Mouse (Mus musculus) regulatory T cell (primary cell): Measurements from ENCODE around the gene Zfp143.
"Not testable (repeated sequence)": the region's sequence is repeated elsewhere in the genome, so short reads cannot be mapped to it uniquely, and the experiment has no call there.

Experiments
- in situ Hi-C: fragments of 300-600 bp; cut with MboI, MseI; formaldehyde crosslinking; loops from one replicate; pipeline ENCODE4 v1.15.1; 2025; ENCODE audit warnings: high pct_unique_total_duplicates

Gene Zfp143

GRCm38 (mm10) chr7:110091670-110092069, 30.7 kb downstream of the Zfp143 start:
- in situ Hi-C loops: loop anchor here (5.0 kb wide), 1 partner anchor 54 kb away; no protein-coding TSS in a partner anchor

- in situ Hi-C loops: no loop called here
Measured at GRCm38 (mm10) chr7:110096332-110096731, 35.3 kb downstream of the Zfp143 start.

GRCm38 (mm10) chr7:110097106-110097793, 36.2 kb downstream of the Zfp143 start:
- in situ Hi-C loops: no loop called here

GRCm38 (mm10) chr7:110100854-110101253, 39.8 kb downstream of the Zfp143 start:
- in situ Hi-C loops: no loop called here

- in situ Hi-C loops: no loop called here
Measured at GRCm38 (mm10) chr7:110101266-110101665, 40.2 kb downstream of the Zfp143 start.

- in situ Hi-C loops: no loop called here
Measured at GRCm38 (mm10) chr7:110105041-110105440, 44.0 kb downstream of the Zfp143 start.

GRCm38 (mm10) chr7:110106633-110107032, 45.6 kb downstream of the Zfp143 start:
- in situ Hi-C loops: no loop called here

GRCm38 (mm10) chr7:110108524-110108923, 47.5 kb downstream of the Zfp143 start:
- in situ Hi-C loops: not testable (repeated sequence)

GRCm38 (mm10) chr7:110108967-110109610, 48.1 kb downstream of the Zfp143 start:
- in situ Hi-C loops: no loop called here

GRCm38 (mm10) chr7:110110061-110110656, 49.1 kb downstream of the Zfp143 start:
- in situ Hi-C loops: no loop called here

GRCm38 (mm10) chr7:110114699-110115098, 53.7 kb downstream of the Zfp143 start:
- in situ Hi-C loops: no loop called here

GRCm38 (mm10) chr7:110116731-110117291, 55.8 kb downstream of the Zfp143 start:
- in situ Hi-C loops: no loop called here

- in situ Hi-C loops: no loop called here
Measured at GRCm38 (mm10) chr7:110118448-110118847, 57.4 kb downstream of the Zfp143 start.

- in situ Hi-C loops: no loop called here
Measured at GRCm38 (mm10) chr7:110120157-110120784, 59.3 kb downstream of the Zfp143 start.

- in situ Hi-C loops: no loop called here
Measured at GRCm38 (mm10) chr7:110121162-110121515, 60.1 kb downstream of the Zfp143 start.

- in situ Hi-C loops: no loop called here
Measured at GRCm38 (mm10) chr7:110121516-110122288, 60.7 kb downstream of the Zfp143 start, which contains the start of gene Wee1. Gene Wee1, plus strand, starts transcription at chr7:110122046.

GRCm38 (mm10) chr7:110122289-110122564, 61.2 kb downstream of the Zfp143 start:
- in situ Hi-C loops: no loop called here

GRCm38 (mm10) chr7:110122565-110123422, 61.8 kb downstream of the Zfp143 start:
- in situ Hi-C loops: no loop called here

GRCm38 (mm10) chr7:110123844-110124555, 63.0 kb downstream of the Zfp143 start:
- in situ Hi-C loops: no loop called here

GRCm38 (mm10) chr7:110128566-110128965, 67.5 kb downstream of the Zfp143 start:
- in situ Hi-C loops: no loop called here
